Mouse (Mus musculus) limb, embryonic 14.5 days (tissue): ENCODE measurements around the gene Tfrc. TPM values are rescaled to one million over a fixed set of nuclear protein-coding genes. Genes with fewer than 3 reads are reported as not detected.

ENCODE experiments used
- ATAC-seq: fragments of 200-750 bp; cut with Nextera tagmentation; 2 replicates; pipeline ENCODE4 v1.8.0; 2017; ENCODE audit warnings: low read depth, moderate number of reproducible peaks, moderate TSS enrichment; ENCODE audit not compliant: low FRiP score
- DNase-seq: peaks from one replicate; pipeline ENCODE4 v3.0.0-alpha.2; 2015; ENCODE audit warnings: low spot score
- H3K27ac ChIP-seq: fragments of 300-500 bp; sonication (generic); replicated peaks from 2 replicates; pipeline ENCODE4 v1.5.1; 2014; ENCODE audit warnings: low read depth, mild to moderate bottlenecking, low read length, moderate library complexity, mixed read lengths
- H3K27me3 ChIP-seq: fragments of 300-500 bp; sonication (generic); 2 replicates; pipeline ENCODE4 v1.6.1; 2014; ENCODE audit warnings: low read length, mixed read lengths; ENCODE audit not compliant: control insufficient read depth, insufficient read depth
- H3K36me3 ChIP-seq: fragments of 300-500 bp; sonication (generic); 2 replicates; pipeline ENCODE4 v1.6.1; 2014; ENCODE audit warnings: mild to moderate bottlenecking, low read length, moderate library complexity, mixed read lengths; ENCODE audit not compliant: control insufficient read depth, insufficient read depth
- H3K4me1 ChIP-seq: fragments of 300-500 bp; sonication (generic); 2 replicates; pipeline ENCODE4 v1.6.1; 2014; ENCODE audit warnings: antibody characterized with exemption, low read length, mixed read lengths; ENCODE audit not compliant: control insufficient read depth, insufficient read depth
- H3K4me2 ChIP-seq: fragments of 300-500 bp; sonication (generic); replicated peaks from 2 replicates; pipeline ENCODE4 v1.6.1; 2014; ENCODE audit warnings: low read depth, mild to moderate bottlenecking, low read length, moderate library complexity; ENCODE audit not compliant: severe bottlenecking
- H3K4me3 ChIP-seq: fragments of 300-500 bp; sonication (generic); replicated peaks from 2 replicates; pipeline ENCODE4 v1.5.1; 2014; ENCODE audit warnings: low read length
- H3K9ac ChIP-seq: fragments of 300-500 bp; sonication (generic); 2 replicates; pipeline ENCODE4 v1.6.1; 2014; ENCODE audit warnings: mild to moderate bottlenecking, low read depth, low read length, moderate library complexity; ENCODE audit not compliant: severe bottlenecking
- H3K9me3 ChIP-seq: fragments of 300-500 bp; sonication (generic); 2 replicates; pipeline ENCODE4 v1.6.1; 2016; ENCODE audit warnings: low read length; ENCODE audit not compliant: control insufficient read depth
- POLR2A ChIP-seq: fragments of 200-500 bp; IDR thresholded peaks from 2 replicates; pipeline ENCODE4 v1.8.0; 2012; ENCODE audit warnings: inconsistent platforms, mild to moderate bottlenecking, moderate library complexity, borderline replicate concordance; ENCODE audit not compliant: insufficient read depth, insufficient read length; ENCODE audit errors: extremely low read depth
- WGBS: fragments of 180-500 bp; shearing (Covaris S2); extraction: QIAGEN DNeasy Blood & Tissue Kit; methylation state at CpG from one replicate; pipeline ENCODE4 v1.1.7; 2014; 5-methylcytosine and 5-hydroxymethylcytosine counted together
- polyA plus RNA-seq, 2 experiments: library from polyadenylated mRNA; depleted of rRNA in 1 of 2; stranded (reverse) in 1 of 2; unstranded in 1 of 2; fragments of >200 nt; fragmentation: Nextera tagmentation in 1 of 2; extraction: Ambion mirVana in 1 of 2; gene quantifications; 2 replicates each; pipeline versions ENCODE4 v1.2.1 to v1.2.3; 2012 to 2014

Gene Tfrc
- polyA plus RNA-seq, 2 experiments: 33.6 to 33.8 TPM

DNA sequence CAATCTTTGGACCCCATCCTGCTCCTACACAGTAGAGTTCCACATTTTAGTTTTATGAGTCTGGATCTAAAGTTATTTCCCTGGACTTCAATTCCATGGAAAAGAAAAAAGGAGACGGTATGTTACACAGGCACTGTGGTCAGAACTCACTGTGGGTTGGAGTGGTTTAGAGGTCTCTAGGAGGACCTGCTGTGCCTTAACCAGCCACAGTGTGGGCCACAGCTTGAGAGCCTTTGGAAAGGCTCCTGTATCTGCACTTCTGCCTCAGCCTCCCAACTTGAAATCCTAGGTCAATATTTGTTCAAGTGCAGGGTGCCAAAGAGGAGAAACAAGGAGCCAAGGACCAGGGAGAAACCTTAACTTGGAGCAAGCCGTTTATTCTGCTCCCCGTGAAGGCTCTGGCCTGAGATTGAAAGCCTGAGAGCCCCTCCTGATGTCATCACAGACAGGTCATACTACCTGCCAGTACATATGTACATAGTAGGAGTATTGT lies 6.5 kb upstream of the Tfrc start:
- Histone ChIP-seq H3K9ac (no peak overlapping the region), H3K4me2 (no peak overlapping the region), H3K27ac (no peak overlapping the region), H3K9me3 (no peaks in the 10 kb centered on the region), H3K27me3 (no peaks in the 10 kb centered on the region), H3K4me1 (no peaks in the 10 kb centered on the region), H3K36me3 (no peaks in the 10 kb centered on the region), H3K4me3 (no peak overlapping the region)
- DNase-seq (no peak), ATAC-seq (no peak)
- WGBS: 78% methylated on average over 3 of the region's 3 CpGs
- TF ChIP-seq POLR2A: no peak

DNA sequence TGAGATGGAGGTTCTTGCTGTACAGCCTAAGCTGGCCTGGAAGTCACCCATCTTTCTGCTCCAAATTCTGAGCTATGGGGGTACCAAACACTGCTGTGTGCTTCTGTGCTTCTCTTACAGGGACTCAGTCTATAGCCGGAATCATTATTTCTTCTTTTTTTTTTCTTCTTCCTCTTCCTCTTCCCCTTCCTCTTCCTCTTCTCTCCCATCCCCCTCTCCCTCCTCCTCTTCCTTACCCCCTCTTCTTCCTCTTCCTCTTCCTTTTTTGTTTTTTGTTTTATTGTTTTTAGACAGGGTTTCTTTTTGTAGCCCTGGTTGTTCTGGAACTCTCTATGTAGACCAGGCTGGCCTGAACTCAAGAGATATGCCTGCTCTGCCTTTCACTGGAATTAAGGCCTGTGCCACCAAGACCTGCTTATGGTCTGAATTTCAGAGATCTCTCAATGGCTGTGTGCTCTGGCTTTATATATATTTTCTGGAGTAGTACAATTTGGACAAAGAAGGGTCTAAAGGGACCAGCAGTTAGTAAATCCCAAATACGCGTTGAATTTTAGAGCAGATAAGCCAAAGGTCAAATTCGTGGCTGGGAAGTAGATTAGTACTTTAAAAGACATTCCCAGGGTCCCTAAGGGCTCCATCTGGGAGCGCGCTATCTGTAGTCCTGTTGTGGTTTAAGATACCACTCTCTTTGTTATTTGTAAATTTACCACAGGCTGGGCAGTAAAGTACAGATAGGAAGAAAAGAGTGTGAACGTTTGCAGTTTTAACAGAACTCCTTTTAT lies 967 bp upstream of the Tfrc start:
- H3K9me3 ChIP-seq: no peaks in the 10 kb centered on the region
- peaks cover 7% of the 10 kb centered on the region for H3K4me1 ChIP-seq
- peak overlapping the region; percentile 78; the same call in 1 of the 2 replicates for H3K4me3 ChIP-seq
- H3K36me3 ChIP-seq: no peaks in the 10 kb centered on the region
- H3K27ac ChIP-seq: no peak overlapping the region
- WGBS: 47% methylated on average over 7 of the region's 7 CpGs
- no peak for TF ChIP-seq POLR2A
- no peak for ATAC-seq
- H3K9ac ChIP-seq: no peak overlapping the region
- no peak for DNase-seq
- H3K27me3 ChIP-seq: no peaks in the 10 kb centered on the region
- peak overlapping the region; percentile 85 for H3K4me2 ChIP-seq

DNA sequence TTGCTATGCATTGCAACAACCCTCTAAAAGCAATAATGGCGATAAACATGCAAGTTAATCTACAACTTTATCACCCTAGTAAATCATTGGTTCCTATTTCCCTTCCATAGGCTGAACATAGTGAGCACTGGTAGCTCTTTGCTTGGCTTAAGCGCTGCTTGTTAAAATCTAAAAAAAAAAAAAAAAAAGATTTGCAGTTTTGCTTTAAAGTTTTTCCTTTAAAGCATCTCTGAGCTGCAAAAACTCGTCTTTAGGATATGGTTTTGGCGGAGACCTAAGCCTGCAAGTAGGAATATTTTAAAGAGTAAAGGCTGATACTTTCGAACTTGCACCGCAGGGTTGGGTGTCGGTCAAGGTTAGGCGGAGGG lies 392 bp upstream of the Tfrc start:
- Histone ChIP-seq H3K36me3 (no peaks in the 10 kb centered on the region), H3K4me2 (peak overlapping the region; percentile 85), H3K4me1 (peaks cover 7% of the 10 kb centered on the region), H3K27me3 (no peaks in the 10 kb centered on the region), H3K9ac (peak overlapping the region; percentile 70; the same call in 1 of the 2 replicates), H3K27ac (no peak overlapping the region), H3K4me3 (peak overlapping the region; percentile 78), H3K9me3 (no peaks in the 10 kb centered on the region)
- ATAC-seq (no peak), DNase-seq (no peak)
- WGBS: 6% methylated on average over 8 of the region's 8 CpGs
- no peak for TF ChIP-seq POLR2A

DNA sequence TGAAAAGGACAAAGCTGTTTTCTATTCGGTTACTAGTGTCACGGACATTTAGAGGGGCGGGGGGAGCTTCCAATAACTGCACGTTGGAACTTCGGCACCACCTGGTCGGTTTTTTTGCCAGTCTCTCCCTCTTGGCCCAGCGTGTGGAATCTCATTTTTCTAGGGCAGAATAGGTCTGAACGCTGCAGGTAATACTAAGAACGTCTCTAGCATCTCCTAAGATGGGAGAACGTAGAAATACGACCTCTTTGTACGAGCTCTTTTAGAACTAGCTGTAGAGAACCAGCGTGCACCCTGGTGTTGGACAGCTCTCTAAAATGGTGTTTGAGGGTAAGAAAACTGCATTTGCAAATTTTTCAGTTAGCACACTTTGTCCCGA lies 670 bp downstream of the Tfrc start:
- H3K27ac ChIP-seq: peak overlapping the region; percentile 84
- WGBS: 1% methylated on average over 14 of the region's 14 CpGs
- peak overlapping the region; percentile 85 for H3K4me2 ChIP-seq
- peaks cover 7% of the 10 kb centered on the region for H3K4me1 ChIP-seq
- TF ChIP-seq POLR2A: no peak
- peak overlapping the region; percentile 78 for H3K4me3 ChIP-seq
- H3K9ac ChIP-seq: peak overlapping the region; percentile 70
- no peaks in the 10 kb centered on the region for H3K9me3 ChIP-seq
- peak; percentile 37 for DNase-seq
- no peak for ATAC-seq
- no peaks in the 10 kb centered on the region for H3K27me3 ChIP-seq
- H3K36me3 ChIP-seq: 0 out of 2 replicates have a peak, but pooled peaks cover 3% of the 10 kb centered on the region

DNA sequence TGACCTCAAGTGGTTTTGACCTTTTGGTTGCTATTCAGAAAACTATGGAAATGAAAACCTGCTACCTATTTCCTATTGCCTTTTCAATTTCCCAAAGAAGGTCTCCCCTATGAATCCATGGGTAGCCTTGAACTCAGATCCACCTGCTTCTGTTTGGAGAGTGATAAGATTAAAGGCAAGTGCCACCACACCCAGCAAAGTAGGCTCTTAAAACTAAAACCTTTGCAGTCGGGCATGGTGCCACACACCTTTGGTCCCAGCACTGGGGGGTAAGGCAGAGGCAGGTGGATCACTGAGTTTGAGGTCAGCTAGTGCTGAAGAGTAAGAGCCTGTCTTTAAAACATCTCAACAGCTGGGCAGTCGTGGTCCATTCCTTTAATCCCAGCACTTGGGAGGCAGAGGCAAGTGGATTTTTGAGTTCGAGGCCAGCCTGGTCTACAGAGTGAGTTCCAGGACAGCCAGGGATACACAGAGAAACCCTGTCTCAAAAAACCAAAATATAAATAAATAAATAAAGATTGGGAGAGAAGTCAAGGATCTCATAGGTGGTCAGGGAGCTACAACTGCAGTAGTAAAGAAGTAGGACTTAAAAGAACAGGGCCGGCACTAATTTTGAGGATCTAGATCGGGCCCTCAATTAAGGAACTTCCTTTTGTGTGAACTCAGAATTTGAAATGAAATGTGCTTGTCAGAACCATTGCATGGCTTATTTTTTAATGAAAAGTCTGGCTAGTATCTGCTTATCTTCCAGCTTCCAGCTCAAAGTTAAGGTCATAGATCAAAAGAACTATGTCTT lies 1.9 kb downstream of the Tfrc start:
- Histone ChIP-seq H3K36me3 (peaks cover 14% of the 10 kb centered on the region), H3K9me3 (no peaks in the 10 kb centered on the region), H3K4me2 (peak overlapping the region; percentile 85; the same call in 1 of the 2 replicates), H3K27me3 (no peaks in the 10 kb centered on the region), H3K9ac (0 out of 2 replicates have a peak overlapping the region, but pooled peaks have one; percentile 70), H3K4me1 (peaks cover 7% of the 10 kb centered on the region), H3K27ac (no peak overlapping the region), H3K4me3 (peak overlapping the region; percentile 7; the same call in 1 of the 2 replicates)
- ATAC-seq (no peak), DNase-seq (no peak)
- TF ChIP-seq POLR2A: no peak
- 80% methylated on average over 5 of the region's 5 CpGs for WGBS
